Mouse (Mus musculus) embryonic facial prominence, embryonic 12.5 days (tissue): ENCODE data around the gene Myg1. TPM values are rescaled to one million over a fixed set of nuclear protein-coding genes. Genes with fewer than 3 reads are reported as not detected.

Experiments
- ATAC-seq: fragments of 200-750 bp; cut with Nextera tagmentation; 2 replicates; pipeline ENCODE4 v1.8.0; 2017; ENCODE audit not compliant: insufficient number of reproducible peaks, insufficient read depth, low FRiP score, low TSS enrichment
- H3K27ac ChIP-seq: fragments of 300-500 bp; sonication (generic); 2 replicates; pipeline ENCODE4 v1.5.1; 2016; ENCODE audit warnings: mild to moderate bottlenecking
- H3K27me3 ChIP-seq: fragments of 300-500 bp; sonication (generic); 2 replicates; pipeline ENCODE4 v1.6.1; 2016; ENCODE audit warnings: mild to moderate bottlenecking, moderate library complexity
- H3K36me3 ChIP-seq: fragments of 300-500 bp; sonication (generic); 2 replicates; pipeline ENCODE4 v1.6.1; 2016; ENCODE audit warnings: mild to moderate bottlenecking
- H3K4me1 ChIP-seq: fragments of 300-500 bp; sonication (generic); 2 replicates; pipeline ENCODE4 v1.6.1; 2016
- H3K4me2 ChIP-seq: fragments of 300-500 bp; sonication (generic); replicated peaks from 2 replicates; pipeline ENCODE4 v1.6.1; 2016; ENCODE audit warnings: mild to moderate bottlenecking, moderate library complexity
- H3K4me3 ChIP-seq: fragments of 300-500 bp; sonication (generic); 2 replicates; pipeline ENCODE4 v1.5.1; 2016; ENCODE audit warnings: mild to moderate bottlenecking
- H3K9ac ChIP-seq: fragments of 300-500 bp; sonication (generic); 2 replicates; pipeline ENCODE4 v1.6.1; 2016; ENCODE audit warnings: mild to moderate bottlenecking, moderate library complexity
- H3K9me3 ChIP-seq: fragments of 300-500 bp; sonication (generic); 2 replicates; pipeline ENCODE4 v1.6.1; 2016; ENCODE audit warnings: mild to moderate bottlenecking, moderate library complexity
- WGBS: fragments of 180-500 bp; shearing (Covaris S2); methylation state at CpG from one replicate; pipeline ENCODE4 v1.1.7; 2016; 5-methylcytosine and 5-hydroxymethylcytosine counted together
- polyA plus RNA-seq: library from polyadenylated mRNA; unstranded; fragments of >200 nt; fragmentation: Nextera tagmentation; extraction: Ambion mirVana; gene quantifications from 2 replicates; pipeline ENCODE4 v1.2.1, GENCODE M21; 2016

Gene Myg1
- 113 and 114 TPM in 2 replicates for polyA plus RNA-seq

DNA sequence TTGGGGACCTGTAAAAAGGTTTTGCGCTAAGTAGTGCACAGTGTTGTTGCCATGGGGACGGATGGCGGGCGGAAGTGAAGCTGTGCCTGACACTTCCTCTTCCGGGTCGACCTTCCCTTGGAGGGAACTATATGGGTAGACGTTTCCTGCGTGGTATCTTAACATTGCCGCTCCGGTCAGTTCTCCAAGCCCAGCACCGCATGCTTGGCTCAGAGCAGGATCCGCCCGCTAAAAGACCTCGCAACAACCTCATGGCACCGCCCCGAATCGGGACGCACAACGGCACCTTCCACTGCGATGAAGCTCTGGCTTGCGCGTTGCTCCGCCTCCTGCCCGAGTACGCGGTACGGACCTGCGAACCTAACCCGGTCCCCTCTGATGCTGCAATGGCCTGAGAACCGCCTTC, at the start of gene Myg1:
Gene Myg1, plus strand, starts transcription at position 100 of the 406 bp plus-strand sequence.
- Histone ChIP-seq H3K27me3 (no peaks in the 10 kb centered on the region), H3K27ac (peak within 1 kb of the TSS; percentile 86), H3K4me3 (peak within 1 kb of the TSS; percentile 85), H3K4me1 (peaks cover 27% of the 10 kb centered on the region), H3K4me2 (peak within 1 kb of the TSS; percentile 87), H3K9ac (peak within 1 kb of the TSS; percentile 73), H3K9me3 (no peaks in the 10 kb centered on the region), H3K36me3 (peaks cover 62% of the 10 kb centered on the region)
- WGBS, result under 1% methylated on average over 30 of the region's 30 CpGs
- ATAC-seq, result peak; percentile 88

DNA sequence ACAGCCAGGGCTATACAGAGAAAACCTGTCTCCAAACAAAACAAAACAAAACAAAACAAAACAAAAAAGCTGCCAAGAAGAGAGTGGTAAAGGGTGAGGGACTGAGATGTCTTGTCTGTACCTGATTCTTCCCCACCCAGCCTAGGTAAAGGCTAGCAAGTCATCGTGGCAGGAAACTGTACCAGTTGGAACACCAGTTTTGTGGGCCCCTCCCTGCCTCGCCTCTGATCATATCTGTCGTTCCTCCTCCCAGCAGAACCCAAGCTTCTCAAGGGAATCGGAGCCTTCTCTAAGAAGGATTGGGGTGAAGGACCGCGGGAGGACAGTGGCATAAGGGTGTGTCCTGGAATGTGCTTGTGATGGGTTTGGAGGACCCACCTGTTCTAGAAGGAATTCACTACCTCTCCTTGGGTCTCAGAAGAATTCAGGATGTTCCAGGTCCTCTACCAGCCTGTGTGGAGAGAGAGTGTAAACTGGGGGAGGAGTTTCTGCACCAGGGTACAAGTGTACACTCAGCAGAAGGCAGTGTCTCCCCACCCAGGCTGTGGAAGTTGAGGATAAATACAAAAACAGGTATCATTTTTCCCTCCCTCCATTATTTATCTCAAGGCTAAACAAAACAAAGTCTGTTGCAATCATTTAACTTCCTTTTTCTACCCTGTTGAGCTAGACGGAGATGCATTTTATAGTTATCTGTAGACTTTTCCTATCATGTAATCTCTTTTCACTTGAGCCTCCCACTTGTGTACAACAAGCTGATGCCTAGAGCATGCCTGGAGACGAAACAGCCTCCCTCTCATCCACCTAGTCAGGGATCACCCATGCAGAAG, 48.8 kb upstream of the Myg1 start:
- H3K4me3 ChIP-seq, result no peak overlapping the region
- no peak overlapping the region for H3K27ac ChIP-seq
- no peaks in the 10 kb centered on the region for H3K27me3 ChIP-seq
- peaks cover 20% of the 10 kb centered on the region for H3K36me3 ChIP-seq
- no peaks in the 10 kb centered on the region for H3K9me3 ChIP-seq
- H3K4me1 ChIP-seq, result peaks cover 9% of the 10 kb centered on the region
- ATAC-seq, result no peak
- 81% methylated on average over 8 of the region's 8 CpGs for WGBS
- H3K4me2 ChIP-seq, result no peak overlapping the region
- H3K9ac ChIP-seq, result no peak overlapping the region

DNA sequence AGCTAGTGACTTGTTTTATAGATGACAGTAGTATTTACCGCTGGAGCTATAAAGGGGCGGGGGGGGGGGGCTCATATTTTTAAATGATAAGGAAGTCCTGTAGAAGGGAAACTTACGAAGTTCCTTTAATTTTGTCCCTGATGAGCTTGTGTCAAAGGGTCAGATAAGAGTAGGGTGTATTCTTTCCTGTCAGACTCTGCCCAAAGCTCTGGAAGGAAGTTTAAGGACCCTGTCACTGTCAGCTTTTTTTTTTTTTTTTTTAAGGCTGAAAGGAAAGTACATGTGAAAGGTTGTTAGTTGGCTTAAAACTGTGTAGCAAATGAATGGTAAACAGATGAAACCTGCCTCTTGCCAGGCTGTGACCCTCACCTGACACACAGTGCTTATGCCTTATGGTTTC, 47.9 kb upstream of the Myg1 start:
- peaks cover 20% of the 10 kb centered on the region for H3K36me3 ChIP-seq
- H3K4me3 ChIP-seq, result no peak overlapping the region
- H3K4me1 ChIP-seq, result peaks cover 9% of the 10 kb centered on the region
- H3K27me3 ChIP-seq, result no peaks in the 10 kb centered on the region
- no peaks in the 10 kb centered on the region for H3K9me3 ChIP-seq
- no peak overlapping the region for H3K27ac ChIP-seq
- ATAC-seq, result no peak
- no peak overlapping the region for H3K9ac ChIP-seq
- WGBS, result 70% methylated on average over 3 of the region's 3 CpGs
- H3K4me2 ChIP-seq, result no peak overlapping the region

DNA sequence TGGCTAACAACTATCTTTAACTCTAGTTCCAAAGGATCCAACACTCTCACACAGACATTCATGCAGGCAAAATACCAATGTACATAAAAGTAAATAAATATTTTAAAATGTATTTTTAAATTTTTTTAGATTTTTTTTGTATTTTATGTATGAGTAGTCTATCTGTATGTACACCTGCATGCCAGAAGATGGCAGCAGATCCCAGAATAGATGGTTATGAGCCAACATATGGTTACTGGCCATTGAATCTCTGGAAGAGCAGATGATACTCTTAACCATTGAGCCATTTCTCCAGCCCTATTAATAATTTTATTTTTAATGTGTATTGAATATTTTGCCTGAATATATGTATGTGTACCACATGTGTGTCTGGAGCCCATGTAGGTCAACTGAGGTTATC, 44.1 kb upstream of the Myg1 start:
- Histone ChIP-seq H3K4me3 (no peak overlapping the region), H3K27me3 (no peaks in the 10 kb centered on the region), H3K4me2 (no peak overlapping the region), H3K9me3 (no peaks in the 10 kb centered on the region), H3K9ac (no peak overlapping the region), H3K27ac (no peak overlapping the region), H3K4me1 (no peaks in the 10 kb centered on the region), H3K36me3 (0 out of 2 replicates have a peak, but pooled peaks cover 2% of the 10 kb centered on the region)
- ATAC-seq, result no peak

DNA sequence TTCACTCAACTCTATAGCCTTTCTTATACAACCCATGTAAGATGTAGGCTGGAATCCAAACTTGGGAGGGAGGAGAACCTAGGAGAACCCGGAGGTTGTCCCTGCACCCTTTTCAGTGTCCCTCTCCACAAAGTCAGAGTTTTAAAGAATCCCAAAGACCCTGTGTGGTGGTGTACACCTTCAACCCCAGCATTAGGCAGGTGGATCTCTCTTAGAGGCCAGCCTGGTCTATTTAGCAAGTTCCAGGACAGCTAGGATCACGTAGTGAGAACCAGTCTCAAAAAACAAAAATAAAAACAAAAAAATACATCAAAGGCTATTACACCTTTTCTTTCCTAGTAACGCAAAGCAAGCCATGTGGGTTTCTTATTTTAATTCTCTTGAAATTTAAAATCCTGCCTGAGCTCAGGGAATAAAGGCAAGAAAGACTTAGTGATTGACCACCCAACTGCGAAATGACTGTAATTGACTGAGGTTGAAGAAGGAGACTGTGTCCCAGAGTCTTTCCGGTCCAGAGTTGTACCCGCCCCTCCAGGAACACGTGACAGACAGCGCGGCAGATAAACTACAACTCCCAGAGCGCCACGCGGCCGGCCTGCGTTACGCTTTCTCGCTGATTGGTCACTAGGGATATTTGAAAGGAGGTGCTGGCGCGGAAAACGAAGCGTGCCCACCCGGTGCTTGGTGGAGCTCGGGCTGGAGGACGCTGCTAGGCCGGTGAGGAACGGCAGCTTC, 35.7 kb upstream of the Myg1 start, which contains the start of gene Espl1:
Gene Espl1, plus strand, starts transcription at position 634 of the 735 bp plus-strand sequence.
- ATAC-seq, result peak; percentile 95
- peaks cover 22% of the 10 kb centered on the region for H3K36me3 ChIP-seq
- peak within 1 kb of the TSS; percentile 82 for H3K4me3 ChIP-seq
- H3K27ac ChIP-seq, result peak within 1 kb of the TSS; percentile 50; the same call in 1 of the 2 replicates
- no peaks in the 10 kb centered on the region for H3K9me3 ChIP-seq
- WGBS, result 7% methylated on average over 25 of the region's 25 CpGs
- H3K4me1 ChIP-seq, result 0 out of 2 replicates have a peak, but pooled peaks cover 9% of the 10 kb centered on the region
- H3K9ac ChIP-seq, result peak within 1 kb of the TSS; percentile 65
- peak within 1 kb of the TSS; percentile 91 for H3K4me2 ChIP-seq
- no peaks in the 10 kb centered on the region for H3K27me3 ChIP-seq

DNA sequence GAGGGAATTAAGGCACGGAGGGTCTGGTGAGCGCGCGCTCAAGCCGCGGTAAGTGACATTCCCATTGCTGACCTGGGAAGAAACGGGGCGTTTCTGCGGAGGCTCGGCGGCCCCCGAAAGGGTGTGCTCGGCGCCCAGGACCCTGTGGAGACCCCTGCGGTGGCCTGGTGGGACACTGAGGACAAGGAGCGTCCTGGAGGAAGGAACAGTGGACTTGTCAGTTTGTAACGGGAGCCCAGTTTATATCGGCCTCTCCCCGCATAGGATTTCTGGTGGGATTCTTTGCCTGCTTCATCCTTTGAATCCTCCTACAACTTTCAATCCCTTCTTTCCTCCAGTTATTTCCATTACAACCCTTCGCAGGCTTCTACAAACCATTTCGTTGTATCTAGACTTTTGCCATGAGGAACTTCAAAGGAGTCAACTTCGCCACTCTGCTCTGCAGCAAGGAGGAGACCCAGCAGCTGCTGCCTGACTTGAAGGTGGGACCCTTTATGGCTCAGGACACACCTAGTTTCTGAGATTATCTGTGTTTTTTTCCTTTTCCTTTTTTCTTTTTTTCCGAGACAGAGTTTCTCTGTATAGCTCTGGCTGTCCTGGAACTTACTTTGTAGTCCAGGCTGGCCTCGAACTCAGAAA, 35.0 kb upstream of the Myg1 start:
- Histone ChIP-seq H3K4me1 (0 out of 2 replicates have a peak, but pooled peaks cover 9% of the 10 kb centered on the region), H3K9me3 (no peaks in the 10 kb centered on the region), H3K4me2 (peak overlapping the region; percentile 91), H3K27ac (peak overlapping the region; percentile 50; the same call in 1 of the 2 replicates), H3K27me3 (no peaks in the 10 kb centered on the region), H3K9ac (peak overlapping the region; percentile 65), H3K36me3 (peaks cover 29% of the 10 kb centered on the region), H3K4me3 (peak overlapping the region; percentile 82)
- peak; percentile 54 for ATAC-seq
- 5% methylated on average over 24 of the region's 24 CpGs for WGBS

DNA sequence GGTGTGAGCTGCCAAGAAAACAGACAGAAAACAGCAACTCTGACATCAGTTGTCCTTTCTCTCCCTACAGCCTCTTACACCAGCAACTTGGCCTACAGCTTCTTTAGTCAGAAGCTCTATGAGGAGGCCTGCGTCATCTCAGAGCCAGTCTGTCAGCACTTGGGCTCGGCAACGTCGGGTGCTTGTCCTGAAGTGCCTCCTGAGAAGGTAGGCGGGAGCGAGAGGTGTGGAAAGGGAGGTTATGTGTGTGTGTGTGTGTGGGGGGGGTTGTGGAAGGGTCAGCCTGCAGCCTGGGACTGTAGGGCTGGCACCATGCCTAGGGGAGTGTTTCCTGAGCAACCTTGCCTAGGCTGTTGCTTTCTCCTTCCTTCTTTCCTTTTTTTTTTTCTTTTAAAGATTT, 29.0 kb upstream of the Myg1 start:
- WGBS, result 89% methylated on average over 6 of the region's 6 CpGs
- Histone ChIP-seq H3K27me3 (no peaks in the 10 kb centered on the region), H3K9ac (no peak overlapping the region), H3K4me1 (no peaks in the 10 kb centered on the region), H3K4me3 (no peak overlapping the region), H3K27ac (no peak overlapping the region), H3K36me3 (peaks cover 69% of the 10 kb centered on the region), H3K9me3 (no peaks in the 10 kb centered on the region), H3K4me2 (no peak overlapping the region)
- ATAC-seq, result no peak

DNA sequence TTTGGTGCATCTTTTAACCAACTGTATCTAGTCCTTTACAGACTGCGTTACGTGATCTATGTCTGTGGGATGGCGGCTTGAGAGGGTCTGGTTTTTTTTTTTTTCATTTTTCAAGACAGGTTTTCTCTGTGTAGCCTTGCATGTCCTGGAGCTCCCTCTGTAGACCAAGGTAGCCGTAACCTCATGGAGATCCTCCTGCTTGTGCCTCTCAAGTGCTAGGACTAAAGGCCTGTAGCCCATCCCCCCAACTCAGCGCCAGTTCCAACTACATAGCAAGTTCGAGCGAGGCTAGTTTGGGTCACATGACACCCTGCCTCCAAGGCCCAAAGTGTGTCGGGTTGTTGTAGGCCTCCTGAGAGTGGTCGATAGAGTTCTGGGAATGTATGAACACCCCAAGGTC, 22.8 kb upstream of the Myg1 start:
- H3K27me3 ChIP-seq, result no peaks in the 10 kb centered on the region
- WGBS, result 81% methylated on average over 9 of the region's 9 CpGs
- H3K36me3 ChIP-seq, result peaks cover 71% of the 10 kb centered on the region
- no peak overlapping the region for H3K27ac ChIP-seq
- H3K4me3 ChIP-seq, result no peak overlapping the region
- no peak overlapping the region for H3K4me2 ChIP-seq
- H3K9me3 ChIP-seq, result no peaks in the 10 kb centered on the region
- no peak for ATAC-seq
- H3K4me1 ChIP-seq, result no peaks in the 10 kb centered on the region
- no peak overlapping the region for H3K9ac ChIP-seq

DNA sequence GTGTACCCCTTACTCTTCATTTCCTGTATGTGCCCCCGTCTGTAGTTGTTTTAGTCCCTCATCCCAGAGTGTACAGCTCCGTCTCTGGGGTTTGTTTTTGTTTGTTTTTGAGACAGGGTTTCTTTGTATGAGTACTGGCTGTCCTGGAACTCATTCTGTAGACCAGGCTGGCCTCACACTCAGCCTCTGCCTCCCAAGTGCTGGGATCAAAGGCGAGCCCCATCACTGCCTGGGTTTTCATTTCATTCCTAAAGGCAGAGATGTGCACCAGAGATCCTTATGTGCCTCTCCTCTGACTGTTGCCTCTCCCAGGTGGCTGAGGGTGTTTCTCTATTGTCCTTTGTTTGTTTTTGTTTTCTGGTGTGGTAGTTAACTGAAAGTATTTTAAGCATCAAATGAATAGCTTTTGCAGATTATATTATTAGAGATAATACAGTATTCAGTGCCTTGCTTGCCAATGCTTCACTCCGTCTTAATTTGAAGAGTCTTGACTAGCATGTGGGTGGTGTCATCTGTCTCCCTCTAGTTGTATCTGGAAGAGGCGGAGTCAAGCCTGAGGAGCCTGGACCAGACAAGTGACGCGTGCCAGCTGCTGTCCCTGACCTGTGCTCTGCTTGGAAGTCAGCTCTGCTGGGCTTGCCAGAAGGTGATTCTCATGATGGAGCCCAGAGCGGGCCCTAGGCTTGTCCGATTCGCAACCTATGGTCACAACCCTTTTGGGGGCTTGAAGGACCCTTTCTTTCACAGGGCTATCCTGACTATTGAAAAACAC, 21.2 kb upstream of the Myg1 start:
- no peak overlapping the region for H3K4me2 ChIP-seq
- no peaks in the 10 kb centered on the region for H3K27me3 ChIP-seq
- no peak overlapping the region for H3K4me3 ChIP-seq
- WGBS, result 78% methylated on average over 10 of the region's 10 CpGs
- H3K9ac ChIP-seq, result no peak overlapping the region
- no peak overlapping the region for H3K27ac ChIP-seq
- no peak for ATAC-seq
- no peaks in the 10 kb centered on the region for H3K4me1 ChIP-seq
- no peaks in the 10 kb centered on the region for H3K9me3 ChIP-seq
- peaks cover 74% of the 10 kb centered on the region for H3K36me3 ChIP-seq

DNA sequence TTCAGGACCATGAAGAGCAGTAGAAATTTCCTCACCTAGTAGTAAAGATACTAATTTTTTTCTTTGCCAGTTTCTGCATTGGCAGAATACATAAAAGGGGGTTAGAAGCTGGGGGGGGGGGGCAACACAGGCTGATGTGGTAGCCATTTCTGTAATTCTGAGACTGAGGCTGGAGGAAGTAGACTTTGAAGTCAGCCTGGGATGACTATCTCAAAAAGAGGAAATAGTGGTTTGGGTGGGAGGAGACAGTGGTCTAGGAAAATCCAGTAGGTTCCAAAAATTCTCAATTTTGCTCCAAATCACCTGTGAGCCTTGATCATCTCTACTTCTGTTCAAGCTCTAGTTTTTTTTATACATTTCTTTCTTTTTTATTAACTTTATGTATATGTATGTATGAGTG, 20.0 kb upstream of the Myg1 start:
- no peaks in the 10 kb centered on the region for H3K4me1 ChIP-seq
- H3K36me3 ChIP-seq, result peaks cover 74% of the 10 kb centered on the region
- no peak for ATAC-seq
- H3K27me3 ChIP-seq, result no peaks in the 10 kb centered on the region
- no peak overlapping the region for H3K27ac ChIP-seq
- no peak overlapping the region for H3K9ac ChIP-seq
- H3K9me3 ChIP-seq, result no peaks in the 10 kb centered on the region
- no peak overlapping the region for H3K4me3 ChIP-seq
- no peak overlapping the region for H3K4me2 ChIP-seq

DNA sequence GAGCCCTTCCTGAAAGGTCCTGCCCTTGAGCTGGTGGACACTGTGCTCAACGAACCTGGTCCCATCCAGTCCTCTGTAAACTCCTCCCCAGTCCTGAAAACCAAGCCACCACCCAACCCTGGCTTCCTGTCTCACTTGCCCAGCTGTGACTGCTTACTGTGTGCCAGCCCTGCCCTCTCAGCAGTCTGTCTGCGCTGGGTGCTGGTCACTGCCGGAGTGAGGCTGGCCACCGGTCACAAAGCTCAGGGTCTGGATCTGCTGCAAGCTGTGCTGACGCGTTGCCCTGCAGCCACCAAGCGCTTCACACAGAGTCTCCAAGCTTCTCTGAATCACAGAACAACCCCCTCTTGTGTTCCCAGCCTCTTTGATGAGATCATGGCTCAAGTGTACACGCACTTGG, 16.2 kb upstream of the Myg1 start:
- no peaks in the 10 kb centered on the region for H3K27me3 ChIP-seq
- no peak overlapping the region for H3K4me2 ChIP-seq
- ATAC-seq, result no peak
- no peaks in the 10 kb centered on the region for H3K9me3 ChIP-seq
- no peak overlapping the region for H3K27ac ChIP-seq
- H3K9ac ChIP-seq, result no peak overlapping the region
- H3K4me1 ChIP-seq, result no peaks in the 10 kb centered on the region
- H3K4me3 ChIP-seq, result no peak overlapping the region
- 91% methylated on average over 8 of the region's 8 CpGs for WGBS
- H3K36me3 ChIP-seq, result peaks cover 80% of the 10 kb centered on the region
